Mouse (Mus musculus) C2C12 (cell line): ENCODE data around the gene Sox5.

Source experiments
- CEBPB ChIP-seq: IDR thresholded peaks from one replicate; pipeline ENCODE4 v1.6.1; 2011; ENCODE audit warnings: low read depth, mild to moderate bottlenecking, control low read depth, moderate library complexity
- CTCF ChIP-seq: IDR thresholded peaks from one replicate; pipeline ENCODE4 v1.5.1; 2011; ENCODE audit not compliant: control insufficient read depth, insufficient read depth, insufficient read length
- MAX ChIP-seq: IDR thresholded peaks from one replicate; pipeline ENCODE4 v1.6.1; 2011; ENCODE audit warnings: mild to moderate bottlenecking, control low read depth
- MYOD1 ChIP-seq: IDR thresholded peaks from one replicate; pipeline ENCODE4 v1.6.1; 2011; ENCODE audit warnings: low read depth; ENCODE audit not compliant: control insufficient read depth, insufficient read length
- MYOG ChIP-seq: IDR thresholded peaks from one replicate; pipeline ENCODE4 v1.6.1; 2011; ENCODE audit not compliant: control insufficient read depth, insufficient read length; ENCODE audit errors: extremely low read depth

GRCm38 (mm10) chr6:143941291-143941785 lies 840.4 kb downstream of the Sox5 start:
- no peak for TF ChIP-seq CTCF
- no peak for TF ChIP-seq MAX
- TF ChIP-seq MYOG: no peak
- no peak for TF ChIP-seq CEBPB
- no peak for TF ChIP-seq MYOD1
